Mouse (Mus musculus): Measurements from ENCODE around the gene Elfn2. TPM values are rescaled to one million over a fixed set of nuclear protein-coding genes. Genes with fewer than 3 reads are reported as not detected.

Elfn2 gene
- total RNA-seq (2023): 2.6 TPM

DNA sequence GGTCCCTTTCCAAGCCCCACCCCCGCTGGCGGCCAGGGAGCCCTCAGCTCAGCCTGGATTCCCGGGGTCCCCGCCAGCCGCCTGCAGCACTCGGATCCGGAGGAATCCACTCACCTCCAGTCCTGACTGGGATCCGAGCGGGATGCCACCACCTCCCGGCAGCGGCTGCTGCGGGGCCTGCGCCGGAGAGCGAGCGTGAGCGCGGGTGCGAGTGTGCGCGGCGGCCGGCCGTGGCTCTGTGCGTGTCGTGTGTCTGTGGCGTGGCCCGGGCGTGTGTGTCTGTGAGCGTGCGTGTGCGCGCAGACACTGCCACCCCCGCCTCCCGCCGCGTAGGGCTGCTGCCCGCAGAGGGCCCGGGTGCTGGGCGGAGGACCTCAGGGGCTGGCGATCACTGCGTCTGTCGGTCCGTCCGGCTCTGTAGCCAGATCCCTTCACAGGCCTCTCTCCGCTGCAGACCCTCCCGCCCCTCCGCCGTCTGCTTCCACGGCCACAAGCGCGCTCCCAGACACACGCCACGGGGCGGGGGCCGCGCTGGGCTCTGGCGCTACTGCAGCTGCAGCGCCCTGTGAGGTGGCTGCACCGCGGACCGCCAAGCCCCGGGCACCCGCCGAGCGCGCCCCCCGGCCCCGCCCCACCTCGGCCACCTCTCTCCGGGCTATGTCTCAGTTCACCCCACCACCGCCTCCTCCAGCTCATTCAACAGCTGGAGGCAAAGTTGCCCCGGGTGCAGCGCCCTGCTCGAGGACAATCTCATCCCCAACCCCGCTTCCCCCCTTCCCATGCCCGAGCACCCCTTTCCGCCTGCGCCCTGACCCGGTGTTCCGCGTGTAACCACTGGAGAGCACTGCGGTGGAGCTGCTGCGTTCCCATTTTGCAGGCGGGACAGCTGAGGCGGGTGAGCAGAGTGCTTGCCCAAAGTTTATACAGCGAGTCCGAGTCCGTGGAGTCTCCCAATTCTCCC is at the start of gene Elfn2:
Gene Elfn2 (minus strand): TSS at position 482 of the 961 bp plus-strand sequence.

Other genes with a start within 250 kb of the Elfn2 start
- gene Il2rb, start 223.5 kb downstream of the Elfn2 start, total RNA-seq (2023): 59.7 TPM
- gene C1qtnf6, start 187.4 kb downstream of the Elfn2 start, total RNA-seq (2023): 0.47 TPM
- not detected for gene Sstr3, start 174.1 kb downstream of the Elfn2 start, total RNA-seq (2023)
- gene Rac2, start 146.0 kb downstream of the Elfn2 start, total RNA-seq (2023): 907 TPM
- 146 TPM for gene Cyth4, start 121.7 kb downstream of the Elfn2 start, total RNA-seq (2023)
- 125 TPM for gene Mfng, start 54.7 kb upstream of the Elfn2 start, total RNA-seq (2023)
- 0.56 TPM for gene Card10, start 84.3 kb upstream of the Elfn2 start, total RNA-seq (2023)
- gene Cdc42ep1, start 123.9 kb upstream of the Elfn2 start, total RNA-seq (2023): 0.65 TPM
- 3.3 TPM for gene Lgals2, start 136.8 kb upstream of the Elfn2 start, total RNA-seq (2023)
- 84.3 TPM for gene Gga1, start 158.4 kb upstream of the Elfn2 start, total RNA-seq (2023)
- gene Gm49510, start 180.9 kb upstream of the Elfn2 start, total RNA-seq (2023): not detected
- gene Sh3bp1, start 181.0 kb upstream of the Elfn2 start, total RNA-seq (2023): 241 TPM
- 13.7 TPM for gene Pdxp, start 195.1 kb upstream of the Elfn2 start, total RNA-seq (2023)
- 63.1 TPM for gene Lgals1, start 208.0 kb upstream of the Elfn2 start, total RNA-seq (2023)
- gene Nol12, start 216.2 kb upstream of the Elfn2 start, total RNA-seq (2023): 58.9 TPM
- gene Triobp, start 229.0 kb upstream of the Elfn2 start, total RNA-seq (2023): 40.0 TPM